Mouse (Mus musculus): ENCODE data around the gene Zfp65. TPM values are rescaled to one million over a fixed set of nuclear protein-coding genes. Genes with fewer than 3 reads are reported as not detected.
A peak's percentile ranks its signal among the peaks of the same experiment; 100 is the strongest.
"Not testable (repeated sequence)": the region's sequence is repeated elsewhere in the genome, so short reads cannot be mapped to it uniquely, and the experiment has no call there.

Zfp65 gene
- 7.1 and 7.3 TPM in 2 replicates for polyA plus RNA-seq (2015; fragmentation: Nextera tagmentation; extraction: Ambion mirVana)

- H3K4me3 ChIP-seq (ENCODE audit: low read length), result peak within 1 kb of the TSS; percentile 66
- H3K9me3 ChIP-seq (ENCODE audit: low read length), result peaks cover 6% of the 10 kb centered on the region
- H3K27me3 ChIP-seq (ENCODE audit: insufficient read depth, low read length), result no peaks in the 10 kb centered on the region
- peak within 1 kb of the TSS; percentile 75 for H3K9ac ChIP-seq (replicated peaks; ENCODE audit: low read length)
- WGBS, result 5% methylated on average over 18 of the region's 21 CpGs
- ATAC-seq (ENCODE audit: low FRiP score, low TSS enrichment), result peak; percentile 90
- H3K4me1 ChIP-seq (ENCODE audit: insufficient read depth, low read length), result 0 out of 2 replicates have a peak, but pooled peaks cover 15% of the 10 kb centered on the region
- H3K4me2 ChIP-seq (replicated peaks; ENCODE audit: low read depth, low read length), result peak within 1 kb of the TSS; percentile 62
- H3K36me3 ChIP-seq (ENCODE audit: insufficient read depth, low read length), result 0 out of 2 replicates have a peak, but pooled peaks cover under 1% of the 10 kb centered on the region
- H3K27ac ChIP-seq (ENCODE audit: low read length), result peak within 1 kb of the TSS; percentile 39; the same call in 1 of the 2 replicates
Observed at GRCm38 (mm10) chr13:67728641-67729318, at the start of gene Zfp65. Gene Zfp65 (minus strand): TSS chr13:67729173.

- no peak overlapping the region for H3K27ac ChIP-seq (ENCODE audit: low read length)
- no peaks in the 10 kb centered on the region for H3K27me3 ChIP-seq (ENCODE audit: insufficient read depth, low read length)
- H3K9ac ChIP-seq (replicated peaks; ENCODE audit: low read length), result no peak overlapping the region
- 83% methylated on average over 2 of the region's 2 CpGs for WGBS
- H3K4me2 ChIP-seq (replicated peaks; ENCODE audit: low read depth, low read length), result no peak overlapping the region
- H3K4me1 ChIP-seq (ENCODE audit: insufficient read depth, low read length), result no peaks in the 10 kb centered on the region
- no peaks in the 10 kb centered on the region for H3K36me3 ChIP-seq (ENCODE audit: insufficient read depth, low read length)
- ATAC-seq (ENCODE audit: low FRiP score, low TSS enrichment), result no peak
- H3K4me3 ChIP-seq (ENCODE audit: low read length), result no peak overlapping the region
- H3K9me3 ChIP-seq (ENCODE audit: low read length), result no peaks in the 10 kb centered on the region
Observed at GRCm38 (mm10) chr13:67763031-67763768, 34.2 kb upstream of the Zfp65 start.

DNA sequence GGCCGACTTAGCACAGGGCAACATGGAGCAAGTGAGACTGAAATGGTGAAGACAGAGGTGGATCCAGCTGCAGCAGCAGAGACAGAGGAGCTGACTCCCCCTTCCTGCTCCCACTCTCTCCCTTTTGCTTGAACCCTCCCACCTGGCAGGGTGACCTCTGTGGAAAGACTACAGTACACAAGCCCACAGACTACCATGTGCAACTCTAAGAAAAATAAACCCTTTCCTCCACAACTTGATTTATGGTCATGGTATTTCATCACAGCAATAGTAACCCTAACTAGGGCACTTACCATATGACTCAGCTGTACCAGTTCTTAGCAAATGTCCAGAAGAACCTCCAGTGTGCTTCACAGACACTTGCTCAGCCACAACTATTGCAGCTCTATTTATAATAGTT is 31.0 kb upstream of the Zfp65 start:
- H3K4me1 ChIP-seq (ENCODE audit: insufficient read depth, low read length), result no peaks in the 10 kb centered on the region
- H3K4me3 ChIP-seq (ENCODE audit: low read length), result no peak overlapping the region
- no peaks in the 10 kb centered on the region for H3K36me3 ChIP-seq (ENCODE audit: insufficient read depth, low read length)
- H3K27me3 ChIP-seq (ENCODE audit: insufficient read depth, low read length), result no peaks in the 10 kb centered on the region
- no peak overlapping the region for H3K9ac ChIP-seq (replicated peaks; ENCODE audit: low read length)
- no peak overlapping the region for H3K27ac ChIP-seq (ENCODE audit: low read length)
- no peaks in the 10 kb centered on the region for H3K9me3 ChIP-seq (ENCODE audit: low read length)
- ATAC-seq (ENCODE audit: low FRiP score, low TSS enrichment), result no peak
- H3K4me2 ChIP-seq (replicated peaks; ENCODE audit: low read depth, low read length), result no peak overlapping the region
- WGBS, result 44% methylated on average over 1 of the region's 1 CpGs

GRCm38 (mm10) chr13:67755761-67756160 is 26.8 kb upstream of the Zfp65 start:
- H3K4me2 ChIP-seq (replicated peaks; ENCODE audit: low read depth, low read length), result no peak overlapping the region
- no peak overlapping the region for H3K27ac ChIP-seq (ENCODE audit: low read length)
- no peak overlapping the region for H3K9ac ChIP-seq (replicated peaks; ENCODE audit: low read length)
- H3K4me3 ChIP-seq (ENCODE audit: low read length), result no peak overlapping the region
- no peaks in the 10 kb centered on the region for H3K9me3 ChIP-seq (ENCODE audit: low read length)
- H3K4me1 ChIP-seq (ENCODE audit: insufficient read depth, low read length), result peaks cover 4% of the 10 kb centered on the region; the same call in 1 of the 2 replicates
- H3K27me3 ChIP-seq (ENCODE audit: insufficient read depth, low read length), result no peaks in the 10 kb centered on the region
- 91% methylated on average over 6 of the region's 6 CpGs for WGBS
- peaks cover 5% of the 10 kb centered on the region for H3K36me3 ChIP-seq (ENCODE audit: insufficient read depth, low read length)
- no peak for ATAC-seq (ENCODE audit: low FRiP score, low TSS enrichment)

DNA sequence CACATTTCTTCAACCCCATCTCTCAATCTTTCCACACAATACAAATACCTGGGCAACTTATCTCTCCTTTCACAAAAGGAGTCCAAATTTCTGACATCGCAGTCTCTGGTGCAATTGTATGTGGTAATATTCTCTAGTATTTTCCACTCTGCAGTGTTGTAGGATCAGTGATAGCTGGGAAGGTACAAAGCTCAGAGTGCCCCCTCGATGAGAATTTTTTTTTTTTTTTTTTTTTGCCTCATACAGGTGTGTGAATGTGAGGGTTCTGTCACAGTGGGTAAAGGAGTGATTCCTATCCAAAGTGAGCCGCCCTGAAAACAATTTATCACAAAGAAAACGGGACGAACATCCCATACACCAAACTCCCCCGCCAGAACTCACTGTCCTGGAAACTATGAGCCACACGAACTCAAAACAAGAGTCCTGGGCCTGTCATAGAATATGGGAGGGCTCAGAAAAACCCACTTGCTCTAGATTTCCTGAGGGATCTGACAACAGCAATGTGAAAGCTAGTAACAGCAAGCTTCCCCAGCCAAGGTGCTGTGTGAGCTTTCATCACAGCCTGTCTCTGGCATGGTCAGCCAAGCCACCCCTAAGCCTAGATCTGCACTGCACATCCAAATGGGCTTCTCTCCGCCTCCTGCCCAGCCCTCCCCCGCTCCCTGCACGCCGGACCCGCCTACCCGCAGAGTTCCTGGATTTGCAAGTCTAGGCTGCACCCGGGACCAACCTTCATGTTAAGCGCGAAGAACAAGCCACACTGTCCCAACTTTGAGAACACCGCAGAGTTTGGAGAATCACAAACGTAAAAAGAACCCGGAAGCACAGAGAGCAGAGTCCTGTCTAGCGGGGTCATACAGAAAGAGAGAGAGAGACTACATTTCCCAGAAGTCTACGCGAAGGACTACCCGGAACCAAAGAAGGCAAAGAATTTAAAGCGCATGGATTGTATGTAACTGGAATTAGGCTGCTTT is 25.6 kb upstream of the Zfp65 start, which contains the start of gene Zfp85:
TSS of gene Zfp85 (minus strand) at position 896 of the 974 bp plus-strand sequence.
- peak within 1 kb of the TSS; percentile 59 for H3K4me3 ChIP-seq (ENCODE audit: low read length)
- H3K27me3 ChIP-seq (ENCODE audit: insufficient read depth, low read length), result no peaks in the 10 kb centered on the region
- peak within 1 kb of the TSS; percentile 74 for H3K27ac ChIP-seq (ENCODE audit: low read length)
- H3K4me2 ChIP-seq (replicated peaks; ENCODE audit: low read depth, low read length), result peak within 1 kb of the TSS; percentile 57
- H3K36me3 ChIP-seq (ENCODE audit: insufficient read depth, low read length), result peaks cover 5% of the 10 kb centered on the region
- peak; percentile 96 for ATAC-seq (ENCODE audit: low FRiP score, low TSS enrichment)
- H3K4me1 ChIP-seq (ENCODE audit: insufficient read depth, low read length), result peaks cover 4% of the 10 kb centered on the region; the same call in 1 of the 2 replicates
- 5% methylated on average over 24 of the region's 24 CpGs for WGBS
- peak within 1 kb of the TSS; percentile 58 for H3K9ac ChIP-seq (replicated peaks; ENCODE audit: low read length)
- no peaks in the 10 kb centered on the region for H3K9me3 ChIP-seq (ENCODE audit: low read length)

- Histone ChIP-seq H3K36me3 (ENCODE audit: insufficient read depth, low read length) (peaks cover 13% of the 10 kb centered on the region), H3K9ac (replicated peaks; ENCODE audit: low read length) (no peak overlapping the region), H3K9me3 (ENCODE audit: low read length) (peaks cover 11% of the 10 kb centered on the region), H3K4me1 (ENCODE audit: insufficient read depth, low read length) (no peaks in the 10 kb centered on the region), H3K4me2 (replicated peaks; ENCODE audit: low read depth, low read length) (no peak overlapping the region), H3K4me3 (ENCODE audit: low read length) (no peak overlapping the region), H3K27ac (ENCODE audit: low read length) (no peak overlapping the region), H3K27me3 (ENCODE audit: insufficient read depth, low read length) (no peaks in the 10 kb centered on the region)
- 94% methylated on average over 9 of the region's 9 CpGs for WGBS
- ATAC-seq (ENCODE audit: low FRiP score, low TSS enrichment), result no peak
Observed at GRCm38 (mm10) chr13:67743896-67744295, 14.9 kb upstream of the Zfp65 start.

- WGBS, result 76% methylated on average over 3 of the region's 3 CpGs
- Histone ChIP-seq H3K4me1 (ENCODE audit: insufficient read depth, low read length) (no peaks in the 10 kb centered on the region), H3K4me3 (ENCODE audit: low read length) (no peak overlapping the region), H3K36me3 (ENCODE audit: insufficient read depth, low read length) (peaks cover 4% of the 10 kb centered on the region), H3K4me2 (replicated peaks; ENCODE audit: low read depth, low read length) (no peak overlapping the region), H3K27me3 (ENCODE audit: insufficient read depth, low read length) (no peaks in the 10 kb centered on the region), H3K9ac (replicated peaks; ENCODE audit: low read length) (no peak overlapping the region), H3K9me3 (ENCODE audit: low read length) (peaks cover 7% of the 10 kb centered on the region; the same call in 1 of the 2 replicates), H3K27ac (ENCODE audit: low read length) (no peak overlapping the region)
- no peak for ATAC-seq (ENCODE audit: low FRiP score, low TSS enrichment)
Observed at GRCm38 (mm10) chr13:67742941-67743340, 14.0 kb upstream of the Zfp65 start.

DNA sequence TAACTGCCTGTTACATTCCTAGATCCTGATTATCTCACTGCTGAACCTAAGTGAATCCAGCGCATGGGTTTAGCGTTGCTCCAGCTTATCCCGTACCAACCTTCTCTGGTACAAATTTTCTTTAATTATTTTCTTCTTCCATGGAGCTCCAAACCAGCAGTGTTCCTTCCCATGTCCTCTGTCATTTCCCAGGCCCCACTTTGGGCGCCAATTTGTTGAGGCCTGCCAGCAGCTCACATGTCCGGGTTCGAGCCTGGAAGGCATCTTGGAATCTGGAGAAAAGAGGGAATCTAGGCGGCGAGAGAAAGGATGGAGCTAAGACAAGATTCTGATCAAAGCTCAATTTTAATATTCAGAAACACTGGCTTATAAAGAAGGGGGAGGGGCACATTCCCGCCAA is 5.4 kb upstream of the Zfp65 start:
- WGBS, result 93% methylated on average over 9 of the region's 9 CpGs
- not testable (repeated sequence) for H3K9ac ChIP-seq (replicated peaks; ENCODE audit: low read length); H3K27ac ChIP-seq (ENCODE audit: low read length); H3K36me3 ChIP-seq (ENCODE audit: insufficient read depth, low read length); H3K4me3 ChIP-seq (ENCODE audit: low read length); H3K4me2 ChIP-seq (replicated peaks; ENCODE audit: low read depth, low read length); H3K27me3 ChIP-seq (ENCODE audit: insufficient read depth, low read length); H3K4me1 ChIP-seq (ENCODE audit: insufficient read depth, low read length); ATAC-seq (ENCODE audit: low FRiP score, low TSS enrichment)
- H3K9me3 ChIP-seq (ENCODE audit: low read length), result peaks cover 18% of the 10 kb centered on the region

DNA sequence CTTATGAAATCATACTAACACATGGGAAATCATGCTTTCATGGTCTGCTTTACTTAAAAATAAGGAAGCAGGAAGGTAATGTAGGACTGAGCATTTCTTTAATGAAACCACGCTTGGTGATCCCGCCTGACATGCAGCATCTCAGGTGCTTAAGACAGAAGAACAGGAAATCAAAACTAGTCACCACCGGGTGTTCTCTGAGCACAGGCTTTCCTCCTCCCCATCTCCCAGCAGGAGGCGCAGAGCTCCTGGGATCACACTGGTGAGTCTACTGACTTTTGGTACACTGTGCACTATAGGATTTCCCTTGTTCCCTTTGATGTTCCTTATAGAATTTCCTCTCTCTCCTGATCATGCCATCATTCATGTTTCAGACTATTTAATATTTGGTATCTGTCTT is 468 bp upstream of the Zfp65 start:
- Histone ChIP-seq H3K9ac (replicated peaks; ENCODE audit: low read length) (peak overlapping the region; percentile 75), H3K4me3 (ENCODE audit: low read length) (peak overlapping the region; percentile 66), H3K4me1 (ENCODE audit: insufficient read depth, low read length) (0 out of 2 replicates have a peak, but pooled peaks cover 15% of the 10 kb centered on the region), H3K9me3 (ENCODE audit: low read length) (peaks cover 12% of the 10 kb centered on the region), H3K4me2 (replicated peaks; ENCODE audit: low read depth, low read length) (peak overlapping the region; percentile 62)
- peak; percentile 92 for ATAC-seq (ENCODE audit: low FRiP score, low TSS enrichment)
- H3K27ac ChIP-seq (ENCODE audit: low read length); H3K27me3 ChIP-seq (ENCODE audit: insufficient read depth, low read length); H3K36me3 ChIP-seq (ENCODE audit: insufficient read depth, low read length): not testable (repeated sequence)
- 33% methylated on average over 4 of the region's 4 CpGs for WGBS

All from kidney, embryonic 16.5 days (tissue).